Mouse (Mus musculus) lung, postnatal 4 days (tissue): ENCODE measurements around the gene Tpst2.

Experiments
- DNase-seq, 2 experiments: peaks; one replicate each; pipeline ENCODE4 v3.0.0; 2021

Gene Tpst2

DNA sequence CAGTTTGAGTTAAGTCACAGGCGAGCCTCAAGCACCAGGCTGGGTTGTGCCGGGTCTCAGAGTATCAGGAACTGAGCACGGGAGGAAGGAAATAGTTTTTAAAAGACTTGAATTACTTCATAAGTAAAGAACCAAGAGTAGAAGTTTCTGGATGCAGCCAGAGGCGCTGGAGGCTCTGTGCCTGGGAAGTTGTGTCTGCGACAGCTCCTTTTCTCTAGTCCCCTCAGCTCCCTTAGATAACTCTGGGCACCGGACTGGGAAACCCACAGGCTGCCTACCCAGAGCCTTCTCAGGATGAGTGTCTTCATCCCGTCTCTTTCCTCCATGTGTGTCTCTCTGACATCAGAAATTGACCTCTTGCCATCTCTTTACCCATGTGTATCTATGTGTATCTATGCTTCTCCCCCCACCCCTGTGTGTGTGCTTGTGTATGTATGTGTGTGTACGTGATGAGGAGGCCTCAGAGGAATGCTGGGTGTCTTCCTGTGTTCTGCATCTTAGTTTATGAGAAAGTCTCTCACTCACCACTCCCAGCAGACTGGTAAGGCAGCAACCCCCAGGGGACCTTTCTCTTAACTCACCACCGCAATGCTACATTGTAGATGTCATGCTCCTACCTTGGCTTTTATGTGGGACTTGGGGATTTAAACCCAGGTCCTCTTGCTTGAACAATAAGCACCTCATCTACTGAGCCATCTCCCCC lies 6.4 kb downstream of the Tpst2 start:
- no peak for DNase-seq

DNA sequence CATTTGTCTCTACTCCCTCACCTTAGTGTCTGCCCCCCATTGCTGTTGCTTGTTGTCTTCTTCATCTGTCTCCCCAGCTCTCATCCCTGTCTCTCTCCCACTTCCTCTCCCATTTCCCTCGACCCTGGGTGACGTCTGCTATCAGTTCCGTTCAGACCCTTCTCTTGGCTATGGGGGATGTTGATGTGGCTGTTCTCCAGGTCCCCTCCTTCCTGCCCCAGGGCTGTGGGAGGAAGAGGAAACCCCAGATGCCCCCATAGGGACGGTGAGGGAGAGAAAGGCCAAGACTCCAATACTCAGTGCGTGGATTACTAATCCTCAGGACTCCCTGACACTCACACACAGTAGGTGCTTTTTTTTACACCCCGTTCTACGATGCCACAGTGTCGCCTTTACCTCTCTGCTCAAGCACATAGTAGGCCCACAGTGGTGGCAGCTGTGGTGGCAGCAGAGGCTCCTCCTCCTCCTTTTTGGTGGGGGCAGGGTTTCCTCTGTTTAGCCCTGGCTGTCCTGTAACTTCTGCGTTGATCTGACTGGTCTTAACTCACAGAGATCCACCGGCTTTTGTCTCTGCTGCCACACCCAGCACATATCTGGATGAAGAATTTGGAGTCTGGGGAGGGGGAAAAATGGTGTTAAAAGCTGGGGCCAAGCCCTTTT lies 7.2 kb downstream of the Tpst2 start:
- peak; percentile 73 to 84 for DNase-seq

DNA sequence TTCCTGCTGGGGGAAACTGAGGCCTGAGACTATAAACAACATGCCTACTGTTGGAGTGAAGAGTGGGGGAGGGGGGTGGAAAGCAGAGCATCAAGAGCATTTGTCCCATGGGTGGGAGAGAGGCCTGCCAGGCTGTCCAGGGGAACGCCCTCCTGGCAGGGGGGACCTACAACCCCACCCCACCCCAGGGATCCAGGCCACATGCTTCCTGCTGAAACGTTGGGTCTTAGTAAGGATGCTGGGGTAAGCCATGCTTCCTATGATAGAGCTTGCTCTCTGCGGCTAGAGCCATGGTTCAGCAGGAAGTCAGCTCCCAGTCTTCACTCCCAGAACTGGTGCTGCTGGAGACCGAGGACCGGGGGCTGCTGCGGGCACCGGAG lies 7.7 kb downstream of the Tpst2 start:
- peak in 1 of 2 experiments; percentile 58 for DNase-seq

DNA sequence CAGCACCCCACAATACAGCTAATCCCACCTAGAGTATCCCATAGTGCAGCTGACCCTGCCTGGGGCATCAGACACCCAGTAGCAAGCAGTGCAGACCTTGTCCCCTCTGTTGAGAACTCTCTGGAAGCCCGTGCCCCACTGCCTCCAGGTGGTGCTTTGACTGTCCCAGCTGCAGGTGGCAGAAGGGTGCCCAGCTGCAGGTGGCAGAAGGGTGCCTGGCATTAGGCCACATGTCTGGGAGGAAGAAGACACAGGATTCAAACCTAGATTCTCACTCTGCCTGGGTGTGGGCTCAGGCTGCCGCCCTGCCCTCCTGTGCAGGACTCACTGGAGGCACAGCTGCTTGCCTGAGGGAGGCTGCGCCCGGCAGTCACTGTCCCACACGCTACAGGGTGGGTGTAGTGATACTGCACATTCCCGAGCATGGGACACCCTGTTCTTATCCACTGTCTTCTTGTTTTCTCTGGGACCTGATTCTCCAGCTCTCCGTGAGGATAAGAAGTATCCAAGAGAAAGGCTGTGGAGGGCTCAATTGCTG lies 9.1 kb downstream of the Tpst2 start:
- DNase-seq = no peak

DNA sequence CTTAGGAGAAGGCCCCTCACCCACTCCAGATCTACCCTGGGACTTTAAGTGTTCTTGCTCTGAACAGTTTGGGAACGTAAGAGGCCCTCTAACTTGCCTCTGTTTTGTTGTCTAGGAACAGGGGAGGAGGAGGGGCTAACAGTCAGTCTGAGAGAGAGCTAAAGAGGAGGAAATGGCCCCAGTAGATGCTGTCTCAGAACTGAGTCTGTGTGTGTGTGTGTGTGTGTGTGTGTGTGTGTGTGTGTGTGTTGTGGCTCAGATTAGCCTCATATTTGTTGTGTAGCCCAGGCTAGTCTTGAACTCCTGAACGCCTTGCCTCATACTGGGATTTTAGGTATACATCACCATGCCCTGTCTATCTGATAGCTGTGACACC lies 10.1 kb downstream of the Tpst2 start:
- no peak for DNase-seq

DNA sequence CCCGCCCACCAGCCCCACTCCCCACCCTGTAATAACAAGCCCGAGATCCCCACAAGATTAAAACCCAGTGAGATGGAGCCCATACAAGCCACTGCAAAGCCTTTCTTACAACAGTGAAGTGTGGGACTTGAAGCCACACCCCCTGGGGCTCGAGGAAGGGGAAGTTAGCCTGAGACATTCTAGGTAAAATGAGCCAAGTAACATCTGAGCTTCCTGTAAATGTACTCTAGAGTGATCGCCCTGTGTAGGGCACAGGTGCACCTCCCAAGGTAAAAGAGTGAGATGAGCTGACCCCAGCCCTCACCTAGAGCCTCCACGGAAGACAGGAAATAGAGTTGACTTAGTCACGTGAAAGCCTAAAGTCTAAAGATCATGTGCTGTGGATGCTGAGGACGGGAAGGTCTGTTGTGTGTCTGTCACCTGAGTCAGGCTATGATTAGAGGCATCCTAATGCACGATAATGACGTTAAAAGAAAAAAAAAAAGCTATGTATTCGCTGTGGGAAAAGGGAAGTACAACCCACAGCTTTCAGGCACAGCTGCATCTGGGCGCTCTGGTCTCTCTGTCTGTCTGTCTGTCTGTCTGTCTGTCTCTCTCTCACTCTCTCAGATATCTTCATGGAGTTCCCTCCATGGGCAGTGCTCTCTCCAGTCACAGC lies 10.6 kb downstream of the Tpst2 start:
- DNase-seq = no peak

DNA sequence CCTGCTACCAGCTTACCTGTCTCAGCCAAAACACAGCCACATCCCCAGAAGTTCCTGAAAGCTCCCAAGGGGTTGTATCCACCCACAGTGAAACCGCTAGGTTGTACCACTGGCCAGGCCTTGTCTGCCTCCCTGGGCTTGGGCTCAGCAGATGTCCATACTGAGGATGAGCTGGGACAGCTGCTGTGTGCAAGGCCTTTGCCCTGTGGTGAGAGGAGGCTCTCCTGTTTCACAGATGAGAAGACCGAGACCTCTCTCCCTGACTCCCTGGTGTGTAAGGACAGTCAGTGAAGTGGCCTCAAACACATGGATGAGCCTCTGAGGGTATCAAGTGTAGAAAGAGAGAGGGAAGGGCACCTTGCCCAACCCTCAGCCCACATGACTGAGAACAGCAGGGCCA lies 11.2 kb downstream of the Tpst2 start:
- no peak for DNase-seq

DNA sequence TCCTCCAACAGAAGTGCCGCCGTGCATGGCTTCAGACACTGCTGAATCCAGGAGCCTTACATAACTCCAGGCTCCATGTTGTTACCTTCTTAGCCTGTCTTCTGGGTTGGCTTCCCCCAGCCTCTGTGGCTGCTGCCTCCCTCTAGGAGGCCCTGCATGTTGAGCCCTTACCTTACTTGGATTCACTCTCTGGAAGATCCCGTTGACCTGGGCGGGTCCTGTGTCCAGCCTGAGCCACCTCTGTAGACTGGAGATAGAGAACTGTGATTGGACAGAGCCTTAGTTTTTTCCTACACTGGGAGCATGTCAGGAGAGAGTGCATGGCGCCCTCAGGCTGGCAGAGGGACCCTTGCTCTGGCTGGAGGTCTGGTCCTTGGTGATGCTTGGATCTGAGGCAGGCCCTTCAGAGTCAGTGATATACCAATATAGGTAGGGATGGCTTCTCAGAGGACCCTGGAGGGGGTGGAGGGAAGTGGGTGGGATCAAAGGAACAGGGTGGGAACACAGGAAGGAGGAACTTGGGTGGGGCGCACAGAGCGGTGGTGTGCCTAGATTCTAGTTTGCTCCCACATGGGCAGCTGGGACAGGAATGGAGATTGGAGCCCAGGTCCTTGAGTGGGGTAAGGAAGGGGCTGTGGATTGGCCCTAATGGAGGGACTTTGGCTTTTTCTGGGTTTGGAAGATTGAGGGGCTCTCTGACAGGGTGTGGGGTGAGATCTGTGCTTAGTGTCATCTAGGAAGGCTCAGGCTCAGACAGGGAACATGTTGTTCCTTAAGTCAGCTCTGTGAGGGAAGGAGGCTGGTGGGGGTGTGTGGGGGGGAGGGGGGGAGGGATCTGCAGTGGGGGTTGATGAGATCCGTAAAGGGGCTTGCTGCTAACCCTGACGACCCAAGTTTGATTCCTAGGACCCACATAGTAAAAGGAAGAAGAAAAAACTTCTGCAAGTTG lies 12.0 kb downstream of the Tpst2 start:
- peak; percentile 48 to 58 for DNase-seq

DNA sequence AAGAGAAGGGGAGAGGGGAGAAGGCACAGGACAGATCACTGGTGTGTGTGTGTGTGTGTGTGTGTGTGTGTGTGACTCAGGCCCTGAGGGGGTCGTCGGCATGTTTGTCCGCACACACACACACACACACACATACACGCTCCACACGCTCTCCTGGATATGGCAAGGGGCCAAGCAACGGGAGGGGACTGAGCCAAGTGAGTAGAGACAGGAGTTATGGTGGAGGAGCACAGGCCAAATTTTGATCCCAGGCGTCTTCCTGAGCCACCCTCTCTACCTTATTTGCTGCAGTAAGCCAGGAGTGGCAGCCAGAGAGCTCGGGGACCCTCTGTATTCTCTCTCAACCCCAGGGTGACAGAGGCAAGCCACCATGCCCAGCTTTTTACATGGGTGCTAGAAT lies 12.7 kb downstream of the Tpst2 start:
- DNase-seq = peak in 1 of 2 experiments; percentile 40

DNA sequence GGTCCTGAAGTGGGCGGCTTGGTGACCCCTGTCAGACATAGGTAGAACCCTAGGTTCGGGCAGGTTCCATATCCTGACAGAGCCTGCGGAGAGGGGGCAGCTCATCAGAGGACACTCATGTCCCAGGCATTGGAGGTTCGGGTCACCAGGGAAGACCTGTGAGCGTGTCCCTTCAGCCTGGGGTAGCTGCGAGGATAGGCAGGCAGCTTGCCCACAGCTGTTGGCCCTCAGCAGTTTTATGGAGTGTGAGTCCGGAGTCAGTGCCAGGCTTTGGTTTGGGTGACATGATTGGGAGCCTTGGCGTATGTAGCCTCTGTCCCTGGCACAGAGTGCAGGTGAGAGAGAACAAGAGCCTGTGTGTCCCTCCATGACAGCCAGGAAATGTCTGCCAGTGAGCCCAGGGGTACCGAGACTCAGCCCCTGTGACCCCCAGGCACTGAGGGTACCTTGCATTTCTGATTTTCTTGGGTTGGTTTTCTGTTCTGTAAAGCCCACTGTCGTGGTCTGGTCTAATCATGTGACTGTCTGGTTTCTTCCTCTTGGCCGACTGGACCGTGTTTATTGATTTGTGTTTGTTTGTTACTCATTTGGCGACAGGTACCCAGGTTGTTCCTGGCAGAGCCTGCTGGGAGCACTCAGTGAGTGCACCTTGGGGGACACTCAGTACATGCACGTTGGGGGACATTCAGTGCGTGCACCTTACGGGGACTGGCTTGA lies 13.5 kb downstream of the Tpst2 start:
- DNase-seq = peak in 1 of 2 experiments; percentile 64

DNA sequence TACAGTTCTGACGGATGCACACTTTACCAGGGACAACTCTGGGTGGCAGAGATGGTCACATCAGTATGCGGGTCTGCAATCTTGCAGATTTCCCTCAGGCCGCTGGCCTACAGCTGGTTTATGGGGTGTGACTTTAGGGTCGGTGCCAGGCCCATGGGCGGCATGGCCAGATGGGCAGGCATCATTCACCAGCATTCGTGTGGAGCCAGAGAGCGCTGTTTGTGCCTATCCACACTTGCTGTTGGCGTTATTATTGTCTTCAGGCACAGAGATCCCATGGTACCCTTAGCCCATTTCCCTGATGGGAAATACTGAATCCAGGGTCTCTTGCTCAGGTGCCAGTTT lies 14.0 kb downstream of the Tpst2 start:
- no peak for DNase-seq

DNA sequence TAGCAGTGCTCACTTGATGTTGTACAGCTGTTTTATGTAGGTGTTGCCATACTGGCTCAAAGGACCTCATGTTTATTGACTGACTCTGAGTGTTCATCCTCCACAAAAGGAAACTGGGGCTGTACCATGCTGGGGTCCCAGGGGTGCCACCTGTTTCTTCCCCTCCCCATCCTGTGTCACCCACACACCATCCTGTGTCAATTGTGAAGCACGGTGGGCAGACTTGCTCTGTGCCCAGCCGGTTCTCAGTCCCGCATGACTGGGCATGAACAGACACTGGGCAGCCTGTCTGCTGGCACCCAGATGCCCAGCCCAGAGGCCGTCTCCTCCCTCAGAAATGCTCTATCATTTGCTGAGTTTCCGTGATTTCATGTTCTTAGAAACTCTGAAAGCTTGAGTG lies 15.4 kb downstream of the Tpst2 start:
- no peak for DNase-seq

DNA sequence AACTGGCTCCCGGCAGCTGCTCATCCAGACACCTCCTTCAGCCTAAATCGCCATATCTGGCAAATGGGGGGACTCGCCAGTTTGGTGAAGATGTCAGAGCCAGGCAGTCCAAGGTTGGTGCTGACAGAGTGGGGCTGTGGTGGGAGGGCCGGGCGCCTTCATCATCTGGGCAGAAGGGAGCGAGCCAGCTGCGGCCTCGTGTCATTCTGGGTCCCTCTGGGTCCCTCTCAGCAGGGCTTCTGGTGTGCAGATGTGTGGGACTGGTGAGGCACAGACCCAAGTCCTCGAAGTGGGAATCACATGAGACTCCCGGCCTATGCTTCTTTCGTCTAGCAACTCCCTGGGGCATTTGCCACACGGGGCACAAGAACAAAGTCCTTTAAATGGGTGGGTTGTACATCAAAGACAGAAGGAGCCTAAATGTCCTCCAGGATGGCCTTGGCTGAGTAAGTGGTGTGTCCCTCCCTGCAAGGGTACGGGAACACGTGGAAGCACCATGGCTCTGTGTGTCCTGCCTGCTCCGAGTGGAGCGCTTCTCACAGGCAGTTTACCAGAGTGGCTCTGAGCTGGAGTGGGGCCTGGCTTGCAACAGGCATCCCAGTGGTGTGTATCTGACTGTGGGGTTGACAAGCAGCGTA lies 16.0 kb downstream of the Tpst2 start:
- DNase-seq = no peak

DNA sequence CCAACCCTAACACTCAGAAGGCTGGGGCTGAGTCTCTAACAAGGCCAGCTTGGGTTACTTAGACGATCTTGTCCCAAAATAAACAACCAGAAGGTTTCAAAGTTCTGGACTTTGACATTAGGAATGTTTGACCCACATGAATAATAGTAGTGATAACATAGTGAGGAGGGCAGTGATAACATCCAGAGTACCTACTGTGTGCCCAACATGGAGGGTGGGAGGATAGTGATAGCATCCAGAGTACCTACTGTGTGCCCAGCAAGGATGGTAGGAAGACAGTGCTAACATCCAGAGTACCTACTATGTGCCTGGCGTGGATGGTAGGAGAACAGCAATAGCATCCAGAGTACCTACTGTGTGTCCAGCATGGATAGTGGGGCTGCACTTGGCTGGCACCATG lies 17.3 kb downstream of the Tpst2 start:
- no peak for DNase-seq

DNA sequence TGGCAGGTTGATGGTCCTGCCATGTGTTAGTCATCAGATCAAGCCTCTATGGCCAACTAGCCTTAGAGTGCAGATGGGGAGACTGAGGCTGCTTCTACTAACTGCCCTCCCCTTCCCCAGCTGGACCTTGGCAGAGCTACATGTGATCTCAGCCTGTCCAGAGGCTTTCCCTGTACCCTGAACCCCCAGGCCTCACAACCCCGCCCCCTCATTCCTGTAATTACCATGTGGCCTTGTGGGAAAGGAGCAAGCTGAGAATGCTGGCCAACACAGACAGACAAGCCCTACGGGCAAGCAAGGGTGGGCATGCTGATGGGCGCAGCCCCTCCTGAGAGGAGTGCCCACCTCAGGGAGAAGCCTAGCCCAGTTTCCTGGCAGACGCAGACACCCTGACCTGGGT lies 18.2 kb downstream of the Tpst2 start:
- DNase-seq = no peak

DNA sequence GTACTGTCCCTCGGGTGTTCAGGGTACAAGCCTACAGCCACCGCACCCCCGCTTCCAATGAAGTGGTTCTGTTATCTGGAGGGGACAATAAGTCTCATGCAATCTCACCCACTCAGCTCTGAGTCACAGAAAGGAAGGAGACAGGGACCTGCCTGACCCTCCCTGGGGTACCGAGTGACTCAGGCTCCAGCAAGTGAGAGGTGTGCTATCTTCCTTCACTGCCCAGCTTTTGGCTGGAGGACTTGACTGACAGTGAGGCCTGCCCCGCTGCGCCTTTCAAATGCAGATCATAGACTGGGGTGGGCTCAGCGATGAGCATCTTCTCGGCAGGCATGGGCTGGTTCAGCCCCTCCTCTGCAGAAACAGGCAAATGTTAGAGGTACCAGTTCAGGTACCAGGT lies 18.7 kb downstream of the Tpst2 start:
- no peak for DNase-seq

DNA sequence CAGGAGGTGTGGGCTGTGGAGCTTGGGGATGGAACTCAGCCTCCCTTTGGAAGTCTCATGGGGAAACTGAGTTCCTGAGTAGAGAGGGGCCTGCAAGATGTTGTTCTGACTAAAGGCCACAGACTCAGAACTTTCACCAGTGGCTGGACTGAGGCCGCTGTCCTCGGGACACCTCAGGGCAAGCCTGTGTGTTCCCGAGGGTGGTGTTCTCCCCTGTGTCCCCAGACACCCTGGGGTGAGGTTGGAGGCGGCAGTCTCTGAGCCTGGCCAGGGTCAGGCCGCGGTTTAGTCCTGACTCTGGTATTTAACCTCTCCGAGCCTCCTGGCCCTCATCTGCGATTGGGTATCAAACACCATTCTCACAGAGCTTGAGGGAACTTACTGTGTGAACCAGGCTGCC lies 19.1 kb downstream of the Tpst2 start:
- no peak for DNase-seq

DNA sequence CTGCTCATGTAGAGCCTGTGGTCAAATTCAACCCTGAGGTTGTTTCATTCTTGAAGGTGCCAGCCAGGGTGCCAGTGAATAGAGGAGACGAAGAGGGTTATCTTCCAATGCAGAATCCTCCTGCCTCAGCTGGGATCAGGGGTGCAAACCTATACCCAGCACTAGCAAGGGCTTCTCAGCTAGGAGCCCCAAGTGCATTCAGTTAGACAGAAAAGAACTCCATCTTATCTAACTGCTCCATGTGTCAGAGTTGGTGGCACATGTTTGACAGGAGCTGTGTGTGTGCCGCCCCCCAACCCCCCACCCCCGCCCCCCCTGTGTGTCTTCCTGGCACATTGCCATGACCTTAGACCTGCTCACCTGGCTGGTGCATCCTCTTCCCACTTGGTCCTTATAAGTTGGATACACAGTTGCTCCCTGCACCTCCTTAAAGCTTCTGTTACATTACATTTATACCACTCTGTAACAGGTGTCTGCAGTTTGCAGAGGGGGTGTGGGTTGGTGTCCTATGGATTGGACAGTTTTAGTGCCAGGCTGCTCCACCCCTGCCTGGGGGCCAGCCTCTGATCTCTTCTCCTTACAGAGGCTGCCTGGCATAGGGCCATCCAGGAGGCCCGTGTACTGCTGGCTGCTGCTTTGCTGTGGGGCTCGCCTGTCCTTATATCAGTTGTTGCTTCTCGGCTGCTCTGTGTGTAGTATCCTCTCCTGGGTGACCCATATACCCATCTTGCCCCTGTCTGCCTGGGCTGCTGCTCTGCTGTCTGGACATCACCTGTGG lies 20.1 kb downstream of the Tpst2 start:
- no peak for DNase-seq

DNA sequence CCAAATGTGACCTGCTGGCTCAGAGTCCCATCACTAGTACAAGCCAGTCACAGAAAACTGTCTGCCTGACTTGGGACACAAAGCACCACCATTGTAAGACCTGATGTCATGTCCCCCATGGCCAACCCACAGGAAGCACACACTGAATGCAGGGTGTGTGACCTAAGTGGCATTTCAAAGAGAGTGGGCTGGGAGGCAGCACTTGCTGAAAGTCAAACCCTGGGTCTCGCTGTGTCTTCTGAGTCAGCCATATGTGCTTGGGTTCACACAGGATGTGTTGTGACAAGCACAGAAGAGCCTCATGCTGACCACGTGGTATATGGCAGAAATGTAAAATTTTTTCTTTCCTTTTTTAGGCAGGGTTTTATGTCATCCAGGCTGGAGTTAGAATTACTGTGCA lies 20.8 kb downstream of the Tpst2 start:
- DNase-seq = peak in 1 of 2 experiments; percentile 46

DNA sequence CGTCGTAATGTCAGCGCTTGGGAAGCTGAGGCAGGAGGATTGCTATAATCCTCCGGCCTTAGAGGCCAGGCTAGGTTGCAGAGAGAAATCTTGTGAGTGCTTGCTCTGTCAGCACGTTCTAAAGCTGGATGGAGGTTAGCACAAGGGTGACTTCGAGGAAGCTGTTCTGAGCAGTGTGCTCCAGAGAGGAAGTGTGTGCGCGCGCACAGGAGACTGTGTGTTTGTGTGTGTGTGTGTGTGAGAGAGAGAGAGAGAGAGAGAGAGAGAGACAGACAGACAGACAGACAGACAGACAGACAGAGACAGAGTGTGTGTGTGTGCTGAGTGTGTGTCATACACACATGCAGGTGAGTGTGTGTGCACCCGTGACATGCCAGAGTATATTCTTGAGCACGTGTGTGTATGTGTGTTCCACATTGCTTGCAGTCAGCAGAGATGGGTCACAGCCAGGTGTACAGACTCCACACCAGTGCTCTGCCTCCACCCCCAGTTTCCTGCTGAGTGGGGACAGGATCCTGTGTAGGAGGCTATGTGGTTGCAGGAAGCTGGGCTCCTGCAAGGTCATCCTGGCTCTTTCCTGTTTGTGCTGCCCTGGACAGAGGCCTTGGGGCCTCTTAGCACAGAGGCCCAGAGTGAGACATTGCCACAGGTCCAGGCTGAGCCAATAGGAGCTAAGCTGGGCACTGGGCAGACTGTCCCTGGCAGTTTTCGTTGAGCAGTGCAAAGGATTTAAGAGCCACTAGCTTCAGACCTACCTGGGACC lies 21.9 kb downstream of the Tpst2 start:
- peak; percentile 58 to 80 for DNase-seq
